Mouse (Mus musculus): ENCODE results near the gene Scml2.
"Not testable (repeated sequence)": the region's sequence is repeated elsewhere in the genome, so short reads cannot be mapped to it uniquely, and the experiment has no call there.

DNA sequence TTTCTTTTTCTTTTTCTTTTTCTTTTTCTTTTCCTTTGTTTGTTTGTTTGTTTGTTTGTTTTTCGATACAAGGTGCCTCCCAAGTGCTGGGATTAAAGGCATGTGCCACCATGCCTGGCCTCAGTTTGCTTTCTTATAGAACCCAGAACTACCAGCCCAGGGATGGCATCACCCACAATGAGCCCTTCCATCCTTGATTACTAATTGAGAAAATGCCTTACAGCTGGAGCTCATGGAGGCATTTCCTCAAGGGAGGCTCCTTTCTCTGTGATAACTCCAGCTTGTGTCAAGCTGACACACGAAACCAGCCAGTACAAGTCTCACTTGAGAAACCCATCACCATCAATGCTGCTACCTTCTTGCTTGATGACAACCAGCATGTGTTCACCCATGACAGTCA lies 170.2 kb downstream of the Scml2 start, which contains the start of gene Gm15262:
- TF ChIP-seq POLR2A (IDR thresholded peaks at IDR 0.05; ENCODE audit: low read depth, low read length); CTCF (IDR thresholded peaks at IDR 0.05; ENCODE audit: extremely low read depth, insufficient read length, insufficient replicate concordance, low read depth, low read length): not testable (repeated sequence)

Data from small intestine, adult 2 months (tissue).